Mouse (Mus musculus) kidney, postnatal 4 days (tissue): ENCODE measurements around the gene Sez6.

ENCODE experiments used
- DNase-seq, 2 experiments: peaks; one replicate each; pipeline ENCODE4 v3.0.0; 2021; ENCODE audit warnings: mixed read lengths in 2 of 2

The Sez6 gene

GRCm38 (mm10) chr11:77906097-77906687, 24.4 kb upstream of the Sez6 start:
- no peak for DNase-seq

- DNase-seq = no peak
These were observed 23.8 kb upstream of the Sez6 start for GRCm38 (mm10) chr11:77906747-77907174.

- no peak for DNase-seq
These were observed 22.1 kb upstream of the Sez6 start for GRCm38 (mm10) chr11:77908468-77908867.

GRCm38 (mm10) chr11:77909376-77909775, 21.2 kb upstream of the Sez6 start:
- DNase-seq = no peak

- no peak for DNase-seq
These were observed 20.8 kb upstream of the Sez6 start for GRCm38 (mm10) chr11:77909776-77910175.

GRCm38 (mm10) chr11:77913505-77913904, 17.1 kb upstream of the Sez6 start:
- DNase-seq = no peak

GRCm38 (mm10) chr11:77914598-77915260, 15.9 kb upstream of the Sez6 start:
- no peak for DNase-seq

- no peak for DNase-seq
These were observed 13.9 kb upstream of the Sez6 start for GRCm38 (mm10) chr11:77916741-77917140.

GRCm38 (mm10) chr11:77917166-77917565, 13.4 kb upstream of the Sez6 start:
- peak in 1 of 2 experiments; percentile 47 for DNase-seq

GRCm38 (mm10) chr11:77923285-77923684, 7.3 kb upstream of the Sez6 start:
- DNase-seq = no peak

- DNase-seq = no peak
These were observed 4.6 kb upstream of the Sez6 start for GRCm38 (mm10) chr11:77925836-77926657.

GRCm38 (mm10) chr11:77926666-77927065, 3.9 kb upstream of the Sez6 start:
- no peak for DNase-seq

GRCm38 (mm10) chr11:77927837-77928236, 2.8 kb upstream of the Sez6 start:
- DNase-seq = no peak

GRCm38 (mm10) chr11:77931541-77932433, 1.2 kb downstream of the Sez6 start:
- DNase-seq = peak in 1 of 2 experiments; percentile 10

GRCm38 (mm10) chr11:77932576-77932975, 2.0 kb downstream of the Sez6 start:
- DNase-seq = no peak

GRCm38 (mm10) chr11:77934111-77934521, 3.5 kb downstream of the Sez6 start:
- no peak for DNase-seq

- DNase-seq = no peak
These were observed 4.1 kb downstream of the Sez6 start for GRCm38 (mm10) chr11:77934568-77935311.

GRCm38 (mm10) chr11:77936846-77937245, 6.2 kb downstream of the Sez6 start:
- no peak for DNase-seq

GRCm38 (mm10) chr11:77937649-77938410, 7.2 kb downstream of the Sez6 start:
- no peak for DNase-seq

- DNase-seq = no peak
These were observed 11.6 kb downstream of the Sez6 start for GRCm38 (mm10) chr11:77942230-77942629.

GRCm38 (mm10) chr11:77947860-77948259, 17.3 kb downstream of the Sez6 start:
- DNase-seq = no peak
